Mouse (Mus musculus): Measurements from ENCODE around the gene Hnrnph3.

DNA sequence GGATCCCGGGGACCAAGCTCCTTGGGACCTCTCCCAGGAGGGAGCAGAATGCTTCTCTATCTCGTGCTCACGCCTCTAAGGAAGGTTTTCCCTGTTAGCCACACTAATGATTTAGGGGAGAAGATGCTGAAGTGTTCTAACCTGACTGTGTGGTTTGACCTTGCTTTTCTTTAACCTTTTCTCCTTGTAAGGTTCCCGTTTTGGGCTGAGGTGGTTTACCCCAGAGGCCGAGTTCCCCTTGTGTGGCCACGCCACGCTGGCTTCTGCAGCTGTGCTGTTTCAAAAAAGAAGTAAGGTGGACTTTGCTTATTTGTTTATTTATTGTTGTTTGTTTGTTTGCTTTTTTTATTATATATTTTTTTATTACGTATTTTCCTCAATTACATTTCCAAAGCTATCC lies 23.7 kb upstream of the Hnrnph3 start:
- TF ChIP-seq HCFC1 (IDR thresholded peaks at IDR 0.05; ENCODE audit: borderline replicate concordance, insufficient read depth, low read length) (no peak), CHD2 (IDR thresholded peaks at IDR 0.05; ENCODE audit: low read depth, low read length) (no peak)

Data from ES-E14 (cell line).